Mouse (Mus musculus) lung, postnatal 0 days (tissue): ENCODE results near the gene Cacna1f. TPM values are rescaled to one million over a fixed set of nuclear protein-coding genes. Genes with fewer than 3 reads are reported as not detected.

Experiments
- ATAC-seq: fragments of 200-750 bp; cut with Nextera tagmentation; 2 replicates; pipeline ENCODE4 v1.8.0; 2017; ENCODE audit warnings: moderate library complexity
- DNase-seq: peaks from one replicate; pipeline ENCODE4 v3.0.0-alpha.2; 2016; ENCODE audit warnings: low spot score
- H3K27ac ChIP-seq: fragments of 300-500 bp; sonication (generic); 2 replicates; pipeline ENCODE4 v1.5.1; 2014; ENCODE audit warnings: antibody characterized with exemption, mild to moderate bottlenecking, low read length, mixed read lengths
- H3K27me3 ChIP-seq: fragments of 300-500 bp; sonication (generic); replicated peaks from 2 replicates; pipeline ENCODE4 v1.6.1; 2014; ENCODE audit warnings: low read length, mixed read lengths; ENCODE audit not compliant: insufficient read depth
- H3K36me3 ChIP-seq: fragments of 300-500 bp; sonication (generic); 2 replicates; pipeline ENCODE4 v1.6.1; 2014; ENCODE audit warnings: low read length, mixed read lengths; ENCODE audit not compliant: insufficient read depth
- H3K4me1 ChIP-seq: fragments of 300-500 bp; sonication (generic); 2 replicates; pipeline ENCODE4 v1.6.1; 2014; ENCODE audit warnings: antibody characterized with exemption, low read depth, low read length, mixed read lengths; ENCODE audit not compliant: insufficient read depth
- H3K4me2 ChIP-seq: fragments of 300-500 bp; sonication (generic); replicated peaks from 2 replicates; pipeline ENCODE4 v1.6.1; 2014; ENCODE audit warnings: low read depth, mild to moderate bottlenecking, low read length, moderate library complexity, mixed read lengths
- H3K4me3 ChIP-seq: fragments of 300-500 bp; sonication (generic); 2 replicates; pipeline ENCODE4 v1.5.1; 2014; ENCODE audit warnings: low read depth, low read length
- H3K9ac ChIP-seq: fragments of 300-500 bp; sonication (generic); replicated peaks from 2 replicates; pipeline ENCODE4 v1.6.1; 2014; ENCODE audit warnings: low read depth, mild to moderate bottlenecking
- H3K9me3 ChIP-seq: fragments of 300-500 bp; sonication (generic); 2 replicates; pipeline ENCODE4 v1.6.1; 2016; ENCODE audit warnings: low read length, mixed read lengths
- CTCF ChIP-seq: IDR thresholded peaks from 2 replicates; pipeline ENCODE4 v1.5.1; 2016; ENCODE audit warnings: antibody characterized with exemption, mild to moderate bottlenecking
- EP300 ChIP-seq: IDR thresholded peaks from 2 replicates; pipeline ENCODE4 v1.6.1; 2016; ENCODE audit warnings: antibody characterized with exemption, mild to moderate bottlenecking, control low read depth
- WGBS: fragments of 180-500 bp; shearing (Covaris S2); extraction: QIAGEN DNeasy Blood & Tissue Kit; methylation state at CpG from one replicate; pipeline ENCODE4 v1.1.7; 2014; 5-methylcytosine and 5-hydroxymethylcytosine counted together
- polyA plus RNA-seq: library from polyadenylated mRNA; unstranded; fragments of >200 nt; fragmentation: Nextera tagmentation; extraction: Ambion mirVana; gene quantifications from 2 replicates; pipeline ENCODE4 v1.2.1, GENCODE M21; 2015

Cacna1f gene
- 0.04 and 0.12 TPM in 2 replicates for polyA plus RNA-seq

DNA sequence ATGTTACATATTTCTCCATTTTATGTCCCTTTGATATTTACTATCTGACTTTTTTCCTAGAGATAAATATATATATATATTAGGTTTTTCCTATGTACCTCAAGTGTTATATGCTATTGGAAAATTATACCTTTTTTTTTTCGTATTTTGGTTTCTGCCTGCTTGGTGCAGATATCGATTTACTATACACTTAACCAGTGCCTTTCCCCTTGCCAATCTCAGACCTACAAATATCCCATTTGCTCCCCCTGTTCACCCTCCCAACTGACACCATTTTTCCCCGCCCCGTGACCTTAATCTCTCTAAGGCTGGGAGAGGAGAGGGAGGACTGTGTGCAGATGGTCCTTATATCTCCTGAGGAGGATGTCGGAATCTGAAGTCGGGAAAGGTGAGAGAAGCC is at the start of gene Cacna1f:
Cacna1f (plus strand) TSS at position 301 of the 400 bp plus-strand sequence.
- 69% methylated on average over 5 of the region's 6 CpGs for WGBS
- TF ChIP-seq CTCF: no peak
- TF ChIP-seq EP300: no peak

DNA sequence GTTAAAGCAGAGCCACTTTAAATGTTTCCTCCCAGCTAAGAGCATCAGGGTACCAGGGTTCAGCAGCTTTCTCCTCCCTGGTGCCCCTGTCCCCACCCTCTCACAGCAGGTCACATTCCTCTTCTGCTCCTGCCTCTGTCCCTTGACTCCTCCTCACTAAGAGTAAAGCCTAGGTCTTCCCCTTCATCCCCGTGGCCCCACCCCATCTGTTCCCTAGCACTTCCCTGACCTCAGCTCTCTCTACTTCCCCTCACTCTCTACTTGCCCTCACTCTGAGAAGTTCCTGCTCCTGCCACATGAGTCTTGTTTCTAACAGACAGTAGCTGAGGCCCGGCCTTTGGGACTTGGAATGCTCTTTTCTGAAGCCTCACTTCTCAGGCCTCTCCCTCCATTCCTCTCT is 43.8 kb upstream of the Cacna1f start:
- Histone ChIP-seq H3K9me3 (no peaks in the 10 kb centered on the region), H3K4me2 (no peak overlapping the region), H3K9ac (no peak overlapping the region), H3K27me3 (no peaks in the 10 kb centered on the region), H3K36me3 (no peaks in the 10 kb centered on the region), H3K27ac (no peak overlapping the region), H3K4me1 (no peaks in the 10 kb centered on the region), H3K4me3 (no peak overlapping the region)
- 11% methylated on average over 2 of the region's 2 CpGs for WGBS
- ATAC-seq (no peak), DNase-seq (no peak)
- TF ChIP-seq CTCF (no peak), EP300 (no peak)

More for the DNA sequence above, at the start of gene Cacna1f:
- no peaks in the 10 kb centered on the region for H3K4me1 ChIP-seq
- no peaks in the 10 kb centered on the region for H3K9me3 ChIP-seq
- no peak within 1 kb of the TSS for H3K4me3 ChIP-seq
- H3K27me3 ChIP-seq: no peaks in the 10 kb centered on the region
- ATAC-seq (no peak), DNase-seq (no peak)
- no peaks in the 10 kb centered on the region for H3K36me3 ChIP-seq
- H3K9ac ChIP-seq: no peak within 1 kb of the TSS
- H3K27ac ChIP-seq: no peak within 1 kb of the TSS
- no peak within 1 kb of the TSS for H3K4me2 ChIP-seq

DNA sequence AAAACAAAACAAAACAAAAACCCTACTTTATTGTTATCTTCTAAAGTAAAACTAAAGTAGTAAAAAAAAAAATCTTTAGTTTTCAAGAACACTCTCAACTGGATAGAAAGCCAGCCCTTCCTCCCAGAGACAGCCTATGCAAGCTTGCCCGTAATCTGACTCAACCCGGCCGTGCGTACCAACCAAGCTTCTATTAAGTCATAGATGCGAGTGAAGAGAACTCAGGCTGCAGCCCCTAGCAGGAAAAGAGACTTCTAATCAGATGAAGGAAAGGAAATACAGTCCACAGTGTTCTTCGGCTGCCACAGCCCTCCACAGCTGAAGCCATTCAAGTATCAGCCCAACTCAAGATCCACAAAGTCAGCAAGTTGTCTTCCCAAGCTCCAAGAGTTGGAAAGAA is 40.5 kb upstream of the Cacna1f start:
- no peaks in the 10 kb centered on the region for H3K4me1 ChIP-seq
- H3K4me2 ChIP-seq: no peak overlapping the region
- no peak for ATAC-seq
- no peak overlapping the region for H3K9ac ChIP-seq
- no peak overlapping the region for H3K4me3 ChIP-seq
- no peak overlapping the region for H3K27ac ChIP-seq
- no peak for TF ChIP-seq CTCF
- no peak for TF ChIP-seq EP300
- peak; percentile 21 for DNase-seq
- no peaks in the 10 kb centered on the region for H3K27me3 ChIP-seq
- H3K36me3 ChIP-seq: no peaks in the 10 kb centered on the region
- no peaks in the 10 kb centered on the region for H3K9me3 ChIP-seq
- WGBS: 69% methylated on average over 6 of the region's 6 CpGs

DNA sequence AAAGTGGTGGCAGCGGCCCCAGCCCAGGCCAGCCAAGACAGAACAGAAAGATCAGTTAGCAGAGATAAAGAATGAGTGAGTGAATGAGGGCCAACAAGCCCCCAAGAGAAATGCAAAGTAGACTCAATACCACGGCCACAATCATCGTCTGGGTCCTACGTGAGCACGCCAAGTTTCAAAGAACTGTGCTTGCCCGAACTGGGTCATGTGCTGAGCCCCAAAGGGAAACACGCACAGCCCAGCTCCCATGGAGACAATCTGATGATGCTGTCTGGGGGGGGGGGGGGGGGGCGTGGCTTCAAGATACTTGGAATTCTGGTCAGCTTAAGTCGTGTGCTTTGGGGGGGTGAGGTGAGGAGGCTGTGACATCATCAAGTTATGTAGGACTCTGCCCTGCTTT is 39.4 kb upstream of the Cacna1f start:
- 69% methylated on average over 8 of the region's 9 CpGs for WGBS
- Histone ChIP-seq H3K36me3 (no peaks in the 10 kb centered on the region), H3K27me3 (no peaks in the 10 kb centered on the region), H3K4me1 (no peaks in the 10 kb centered on the region), H3K27ac (no peak overlapping the region), H3K4me2 (no peak overlapping the region), H3K9ac (no peak overlapping the region), H3K9me3 (no peaks in the 10 kb centered on the region), H3K4me3 (no peak overlapping the region)
- DNase-seq: no peak
- ATAC-seq: peak; percentile 40
- TF ChIP-seq EP300 (no peak), CTCF (no peak)

DNA sequence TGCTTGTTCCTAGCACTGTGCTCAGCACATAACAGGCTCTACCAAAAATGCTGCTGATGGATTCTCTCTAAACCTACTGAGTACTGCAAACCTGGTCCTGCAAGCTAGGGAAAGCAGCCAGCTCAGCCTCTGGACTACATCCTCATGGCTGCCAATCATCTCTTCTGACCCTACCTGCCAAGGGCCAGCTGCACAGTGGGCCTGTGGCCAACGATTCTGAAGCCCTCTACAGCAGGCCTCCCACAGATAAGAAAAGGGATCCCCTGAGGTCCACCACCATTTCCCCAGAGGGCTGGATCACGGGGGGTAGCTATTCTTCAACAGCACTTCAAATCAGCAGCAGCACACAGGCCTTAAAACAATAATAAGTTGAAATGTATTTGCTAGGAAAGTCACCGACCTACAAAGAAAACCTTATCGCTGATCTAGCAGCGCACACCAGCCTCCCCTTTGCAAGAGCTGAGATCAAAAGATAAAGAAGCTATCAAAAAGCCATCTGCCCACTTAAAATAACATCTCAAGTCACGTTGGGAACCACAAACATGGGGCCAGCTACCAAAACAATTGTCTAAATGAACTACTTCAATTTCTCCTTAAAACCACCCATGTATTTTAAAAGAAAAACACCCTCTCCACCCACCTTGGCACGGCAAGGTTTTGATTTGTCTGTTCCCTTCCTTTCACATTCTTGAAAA is 36.3 kb upstream of the Cacna1f start:
- Histone ChIP-seq H3K27me3 (no peaks in the 10 kb centered on the region), H3K4me1 (no peaks in the 10 kb centered on the region), H3K4me3 (no peak overlapping the region), H3K36me3 (no peaks in the 10 kb centered on the region), H3K27ac (no peak overlapping the region), H3K9ac (no peak overlapping the region), H3K9me3 (no peaks in the 10 kb centered on the region), H3K4me2 (no peak overlapping the region)
- DNase-seq (no peak), ATAC-seq (no peak)
- 42% methylated on average over 7 of the region's 7 CpGs for WGBS
- TF ChIP-seq CTCF: no peak

DNA sequence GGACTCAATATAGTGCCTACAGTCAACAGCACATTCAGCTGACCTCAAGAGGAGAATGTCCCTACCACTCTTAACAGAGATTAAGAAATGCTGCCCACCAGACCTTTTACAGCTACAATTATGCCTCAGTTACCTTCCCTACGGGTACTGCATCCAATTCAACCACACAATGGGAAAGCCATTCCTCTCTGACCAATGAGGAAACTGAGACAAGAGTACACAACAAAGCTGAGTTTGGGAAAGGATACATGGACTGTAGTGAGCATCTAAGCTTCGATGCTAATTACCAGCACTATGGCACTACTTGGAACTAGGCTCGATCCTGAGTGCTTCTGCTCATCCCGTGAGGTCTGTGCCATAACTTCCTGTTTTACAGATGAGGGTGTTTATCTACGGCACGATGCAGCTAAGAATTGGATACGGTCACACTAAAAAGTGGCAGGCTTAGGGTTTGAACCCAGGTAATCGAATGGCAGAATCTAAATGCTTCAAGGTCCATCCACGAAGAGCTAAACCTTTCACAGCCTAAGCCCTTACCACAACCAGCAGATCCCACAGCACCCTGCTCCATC is 35.2 kb upstream of the Cacna1f start:
- Histone ChIP-seq H3K36me3 (no peaks in the 10 kb centered on the region), H3K27ac (no peak overlapping the region), H3K4me1 (no peaks in the 10 kb centered on the region), H3K9me3 (no peaks in the 10 kb centered on the region), H3K9ac (no peak overlapping the region), H3K4me2 (no peak overlapping the region), H3K4me3 (no peak overlapping the region), H3K27me3 (no peaks in the 10 kb centered on the region)
- TF ChIP-seq CTCF (no peak), EP300 (no peak)
- WGBS: 81% methylated on average over 9 of the region's 9 CpGs
- no peak for DNase-seq
- ATAC-seq: no peak
